Mouse (Mus musculus): Measurements from ENCODE around the gene Cyb561. TPM values are rescaled to one million over a fixed set of nuclear protein-coding genes. Genes with fewer than 3 reads are reported as not detected.

Cyb561 gene
- polyA plus RNA-seq, 1 experiment from 2014 or later: 31.6 TPM

DNA sequence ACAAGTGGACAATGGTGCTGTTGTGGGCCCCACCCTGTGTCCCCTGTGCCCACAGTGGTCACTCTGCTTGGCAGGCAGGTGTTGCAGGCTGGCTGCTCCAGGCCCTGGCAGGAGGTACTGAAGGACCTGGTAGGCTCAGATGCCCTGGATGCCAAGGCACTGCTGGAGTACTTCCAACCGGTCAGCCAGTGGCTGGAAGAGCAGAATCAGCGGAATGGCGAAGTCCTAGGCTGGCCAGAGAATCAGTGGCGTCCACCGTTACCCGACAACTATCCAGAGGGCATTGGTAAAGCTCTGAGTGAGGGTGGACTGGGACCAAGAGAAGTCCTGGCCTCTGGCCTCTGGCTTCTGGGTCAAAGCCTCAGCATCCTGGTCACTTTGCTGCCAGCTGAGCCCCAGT is 21.5 kb upstream of the Cyb561 start:
- no peak for TF ChIP-seq CTCF (IDR thresholded peaks at IDR 0.05)
- POLR2A ChIA-PET: no interaction called here
- in situ Hi-C loops (cut with MboI; ENCODE audit: low pct_unique_long_range_greater_than_20kb): no loop called here

DNA sequence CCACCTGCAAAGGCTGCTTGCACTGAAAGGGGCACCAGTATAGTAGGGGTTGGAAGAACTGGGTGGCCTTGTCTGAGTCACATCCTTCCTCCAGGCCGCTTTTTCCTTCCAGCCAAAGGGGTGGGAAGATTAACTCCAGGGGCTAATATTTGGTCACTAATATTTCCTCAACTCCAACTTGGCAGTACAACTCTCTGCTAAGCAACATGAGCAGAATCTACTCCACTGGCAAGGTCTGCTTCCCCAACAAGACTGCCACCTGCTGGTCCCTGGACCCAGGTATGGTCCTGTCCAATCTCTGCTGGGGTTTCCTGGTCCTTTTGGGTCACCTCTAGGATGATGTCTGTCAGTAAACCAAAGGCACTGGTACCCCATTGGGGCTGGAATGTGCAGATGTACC is 16.4 kb upstream of the Cyb561 start:
- DNase-seq (ENCODE audit: low read depth, low spot score): no peak
- in situ Hi-C loops (cut with MboI; ENCODE audit: low pct_unique_long_range_greater_than_20kb): loop anchor here (5.0 kb wide), 1 partner anchor 37 kb away; no protein-coding TSS in a partner anchor
- CTCF ChIA-PET: no interaction called here
- H3K27me3 ChIP-seq: peaks cover 33% of the 10 kb centered on the region
- POLR2A ChIA-PET: no interaction called here
- no peak for TF ChIP-seq CTCF (IDR thresholded peaks at IDR 0.05)
- ATAC-seq: no peak

More for the DNA sequence above, 21.5 kb upstream of the Cyb561 start:
- CTCF ChIA-PET: no interaction called here
- ATAC-seq (no peak), DNase-seq (ENCODE audit: low read depth, low spot score) (no peak)
- H3K27me3 ChIP-seq: peaks cover 14% of the 10 kb centered on the region

DNA sequence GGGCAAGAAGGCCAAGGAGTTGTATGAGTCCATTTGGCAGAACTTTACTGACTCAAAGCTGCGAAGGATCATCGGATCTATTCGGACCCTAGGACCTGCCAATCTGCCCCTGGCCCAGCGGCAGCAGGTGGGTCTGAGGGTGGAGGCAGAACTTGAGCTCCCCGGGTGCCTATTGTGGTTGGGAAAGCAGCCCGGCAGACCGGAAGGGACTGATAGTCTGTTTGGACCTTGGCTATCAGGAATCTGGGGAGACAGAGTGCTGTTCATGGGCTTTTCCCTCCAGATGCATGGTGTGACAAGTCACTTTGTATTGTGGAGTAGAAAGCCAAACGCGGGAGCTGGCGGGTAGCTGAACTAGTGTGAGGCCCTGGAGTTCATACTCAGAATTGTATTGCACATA is 15.8 kb upstream of the Cyb561 start:
- ChIA-PET CTCF (interaction anchor here (0.8 kb wide), 1 partner anchor 9 kb away, joined by 3 read pairs; no protein-coding TSS in a partner anchor), POLR2A (interaction anchor here (1.1 kb wide), 1 partner anchor 58 kb away, joined by 4 read pairs; no protein-coding TSS in a partner anchor)
- ATAC-seq: no peak

DNA sequence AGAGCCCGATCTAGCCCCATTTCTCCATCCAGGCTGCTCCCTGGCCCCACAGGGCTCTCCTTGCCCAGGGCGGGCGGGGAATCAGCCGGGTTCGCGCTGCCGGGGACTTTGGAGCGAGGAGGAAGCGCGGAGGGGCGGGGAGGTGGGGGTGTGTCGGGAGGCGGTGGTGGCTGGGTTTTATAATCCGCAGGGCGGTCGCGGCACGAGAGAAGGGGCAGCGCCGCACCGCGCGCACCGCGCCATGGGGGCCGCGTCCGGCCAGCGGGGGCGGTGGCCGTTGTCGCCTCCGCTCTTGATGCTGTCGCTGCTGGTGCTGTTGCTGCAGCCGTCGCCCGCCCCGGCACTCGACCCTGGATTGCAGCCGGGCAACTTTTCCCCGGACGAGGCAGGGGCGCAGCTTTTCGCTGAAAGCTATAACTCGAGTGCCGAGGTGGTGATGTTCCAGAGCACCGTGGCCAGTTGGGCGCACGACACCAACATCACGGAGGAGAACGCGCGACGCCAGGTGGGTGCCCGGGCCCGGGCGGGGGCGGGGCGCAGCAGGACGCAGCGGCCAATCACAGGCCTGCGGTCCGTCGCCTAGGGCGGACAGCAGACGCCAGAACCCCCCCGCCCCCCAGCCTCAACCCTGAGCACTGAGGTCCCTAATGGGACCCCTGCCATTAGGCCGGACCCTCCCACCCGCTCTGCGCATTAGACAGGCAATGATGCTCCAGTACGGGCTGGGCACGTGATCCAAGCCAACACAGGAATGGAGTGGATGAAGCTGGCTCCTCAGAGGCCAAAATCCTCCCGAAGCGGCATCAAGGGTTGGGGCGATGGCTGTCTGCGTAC is 14.8 kb upstream of the Cyb561 start, which contains the start of gene Ace:
Gene Ace (plus strand): TSS at position 205 of the 834 bp plus-strand sequence.
- DNase-seq (ENCODE audit: low read depth, low spot score) (no peak), ATAC-seq (no peak)
- in situ Hi-C loops (cut with MboI; ENCODE audit: low pct_unique_long_range_greater_than_20kb): loop anchor here (5.0 kb wide), 1 partner anchor 36 kb away; no protein-coding TSS in a partner anchor
- ChIA-PET CTCF (no interaction called here), POLR2A (interaction anchor here (0.6 to 1.1 kb wide), 2 partner anchors 59 to 725 kb away, joined by 3 to 4 read pairs; no protein-coding TSS in a partner anchor)
- TF ChIP-seq CTCF (IDR thresholded peaks at IDR 0.05): no peak
- peaks cover 28% of the 10 kb centered on the region for H3K27me3 ChIP-seq

More for the DNA sequence above, 15.8 kb upstream of the Cyb561 start:
- no peak for DNase-seq (ENCODE audit: low read depth, low spot score)
- in situ Hi-C loops (cut with MboI; ENCODE audit: low pct_unique_long_range_greater_than_20kb): loop anchor here (5.0 kb wide), 1 partner anchor 37 kb away; no protein-coding TSS in a partner anchor
- TF ChIP-seq CTCF (IDR thresholded peaks at IDR 0.05): no peak
- H3K27me3 ChIP-seq: peaks cover 30% of the 10 kb centered on the region

DNA sequence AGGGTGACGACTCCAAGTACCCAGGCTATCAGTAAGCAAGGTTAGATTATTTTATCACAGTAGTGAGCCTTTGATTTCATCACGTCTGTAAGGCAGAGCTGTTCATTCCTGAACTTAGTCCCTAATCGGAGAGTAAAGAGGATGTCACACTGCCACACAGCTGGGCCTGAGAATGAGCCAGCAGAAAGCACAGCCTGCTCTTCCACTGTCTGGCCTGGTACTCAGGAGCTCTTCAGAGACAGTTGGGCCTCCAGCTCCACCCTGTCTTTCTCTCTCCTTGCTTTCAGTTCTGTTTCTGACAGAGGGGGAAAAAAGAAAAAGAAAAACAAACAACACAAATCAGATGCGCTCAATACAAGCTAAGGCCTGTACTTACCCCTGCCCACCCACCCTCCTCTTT is 13.2 kb upstream of the Cyb561 start:
- ChIA-PET CTCF (no interaction called here), POLR2A (no interaction called here)
- TF ChIP-seq CTCF (IDR thresholded peaks at IDR 0.05): no peak
- in situ Hi-C loops (cut with MboI; ENCODE audit: low pct_unique_long_range_greater_than_20kb): loop anchor here (5.0 kb wide), 1 partner anchor 34 kb away; no protein-coding TSS in a partner anchor
- H3K27me3 ChIP-seq: peaks cover 19% of the 10 kb centered on the region
- DNase-seq (ENCODE audit: low read depth, low spot score) (no peak), ATAC-seq (no peak)

DNA sequence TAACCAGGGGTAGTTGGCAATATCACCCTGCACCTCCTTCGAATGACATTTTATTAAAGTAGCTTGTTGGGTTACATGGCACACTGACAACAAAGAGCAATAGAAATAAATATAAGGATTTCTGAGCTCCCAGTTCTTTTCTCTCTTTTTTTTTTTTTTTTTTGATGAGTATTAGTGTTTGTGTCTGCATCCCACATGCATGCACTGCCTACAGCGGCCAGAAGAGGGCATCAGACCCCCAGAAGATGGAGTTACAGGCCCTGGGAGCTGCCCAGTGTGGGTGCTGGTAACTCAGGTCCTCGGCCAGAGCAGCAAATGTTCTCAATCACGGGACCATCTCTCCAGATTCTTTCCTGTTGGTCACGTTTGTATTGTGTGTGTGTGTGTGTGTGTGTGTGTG is 11.6 kb upstream of the Cyb561 start:
- ChIA-PET CTCF (interaction anchor here (1.2 kb wide), 1 partner anchor 20 kb away, joined by 3 read pairs; no protein-coding TSS in a partner anchor), POLR2A (no interaction called here)
- no peak for TF ChIP-seq CTCF (IDR thresholded peaks at IDR 0.05)
- peaks cover 19% of the 10 kb centered on the region for H3K27me3 ChIP-seq
- DNase-seq (ENCODE audit: low read depth, low spot score) (no peak), ATAC-seq (no peak)
- in situ Hi-C loops (cut with MboI; ENCODE audit: low pct_unique_long_range_greater_than_20kb): loop anchor here (5.0 kb wide), 1 partner anchor 32 kb away; no protein-coding TSS in a partner anchor

DNA sequence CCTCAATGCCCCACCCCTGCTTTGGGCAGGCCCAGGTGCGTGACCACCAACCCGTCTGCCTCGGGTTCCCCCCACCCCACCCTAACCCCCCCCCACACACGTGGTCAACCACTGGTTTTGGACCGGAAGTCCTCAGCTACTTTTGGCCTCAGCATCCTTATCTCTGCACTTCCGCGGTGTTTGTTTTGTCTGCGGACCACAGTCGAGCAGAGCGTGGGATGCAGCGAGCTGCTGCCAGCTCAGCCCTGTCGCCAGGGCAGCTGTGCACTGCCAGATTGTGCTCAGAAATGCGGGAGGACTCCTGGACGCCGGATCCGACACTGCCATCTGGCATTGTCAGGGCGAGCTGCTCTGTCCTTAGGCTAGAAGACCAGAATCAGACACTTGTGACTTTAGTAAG is 6.2 kb upstream of the Cyb561 start:
- H3K27me3 ChIP-seq: no peaks in the 10 kb centered on the region
- in situ Hi-C loops (cut with MboI; ENCODE audit: low pct_unique_long_range_greater_than_20kb): no loop called here
- DNase-seq (ENCODE audit: low read depth, low spot score): no peak
- ATAC-seq: no peak
- ChIA-PET POLR2A (no interaction called here), CTCF (interaction anchor here (1.0 to 1.7 kb wide), 2 partner anchors 9 kb away, joined by 3 to 4 read pairs; no protein-coding TSS in a partner anchor)
- TF ChIP-seq CTCF (IDR thresholded peaks at IDR 0.05): no peak

DNA sequence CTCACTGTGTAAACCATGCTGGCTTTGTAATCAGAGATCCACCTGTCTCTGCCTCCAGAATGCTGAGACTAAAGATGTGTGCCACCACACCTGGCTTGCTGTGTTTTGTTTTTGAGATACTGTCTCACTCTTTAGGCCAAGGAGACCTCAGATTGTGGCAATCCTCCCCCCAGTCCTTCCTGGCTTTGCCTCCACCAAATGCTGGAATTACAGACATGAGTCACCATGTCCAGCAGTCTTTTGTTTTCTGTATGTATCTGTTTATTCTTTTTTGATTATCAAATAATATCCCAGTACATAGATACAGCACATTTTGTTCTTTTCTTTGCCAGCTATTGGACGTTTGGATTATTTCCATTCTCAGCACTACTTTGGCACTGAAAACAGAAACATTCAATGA is 5.4 kb upstream of the Cyb561 start:
- POLR2A ChIA-PET: no interaction called here
- CTCF ChIA-PET: no interaction called here
- in situ Hi-C loops (cut with MboI; ENCODE audit: low pct_unique_long_range_greater_than_20kb): no loop called here
- no peak for ATAC-seq
- TF ChIP-seq CTCF (IDR thresholded peaks at IDR 0.05): no peak
- no peak for DNase-seq (ENCODE audit: low read depth, low spot score)
- H3K27me3 ChIP-seq: no peaks in the 10 kb centered on the region

DNA sequence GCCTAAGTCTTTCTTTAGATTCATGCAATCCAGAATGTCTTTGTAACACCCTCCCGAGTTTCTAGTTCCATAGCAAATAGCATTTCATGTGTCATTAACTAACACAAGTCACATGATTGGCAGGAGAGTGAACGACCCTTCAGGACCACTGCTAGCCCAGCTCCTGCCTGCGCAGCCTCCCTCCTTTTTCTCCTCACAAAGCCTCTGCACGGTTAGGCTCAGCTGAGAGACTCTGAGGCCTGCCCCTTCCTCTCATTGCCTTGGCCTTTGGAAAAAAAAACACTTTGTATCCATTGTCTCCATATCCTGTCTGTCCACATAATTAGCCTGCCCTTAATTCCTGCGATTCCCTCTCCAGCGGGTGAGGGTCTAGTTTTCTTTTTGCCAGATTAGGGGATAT is 4.4 kb upstream of the Cyb561 start:
- ChIA-PET CTCF (no interaction called here), POLR2A (no interaction called here)
- DNase-seq (ENCODE audit: low read depth, low spot score) (no peak), ATAC-seq (no peak)
- in situ Hi-C loops (cut with MboI; ENCODE audit: low pct_unique_long_range_greater_than_20kb): no loop called here
- no peaks in the 10 kb centered on the region for H3K27me3 ChIP-seq
- no peak for TF ChIP-seq CTCF (IDR thresholded peaks at IDR 0.05)

DNA sequence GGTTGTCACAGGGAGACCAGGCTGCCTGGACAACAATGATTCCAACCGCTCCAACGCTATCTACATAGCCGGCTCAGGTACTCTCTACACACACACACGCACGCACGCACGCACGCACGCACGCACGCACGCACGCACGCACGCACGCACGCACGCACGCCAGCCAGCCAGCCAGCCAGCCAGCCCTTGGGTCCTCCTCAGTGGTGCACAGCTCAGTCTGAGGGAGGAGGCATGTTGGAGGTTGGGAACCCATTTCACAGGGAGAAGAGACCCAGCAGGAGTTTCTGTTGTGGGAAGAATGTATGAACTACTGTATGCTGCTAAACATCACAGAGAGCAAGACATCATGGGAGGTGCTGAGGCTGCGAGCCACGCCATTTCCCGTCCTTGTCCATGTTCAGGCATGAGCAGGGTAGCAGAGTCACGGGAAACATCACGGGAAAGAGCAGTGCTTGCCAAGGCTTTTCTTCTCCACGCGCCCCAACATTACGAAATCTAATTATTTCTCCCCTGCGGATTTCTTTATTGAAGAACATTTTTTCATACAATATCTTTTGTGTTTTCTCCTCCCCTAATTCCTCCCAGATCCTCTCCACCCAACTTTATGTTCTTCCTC is 2.8 kb upstream of the Cyb561 start:
- in situ Hi-C loops (cut with MboI; ENCODE audit: low pct_unique_long_range_greater_than_20kb): no loop called here
- no peak for TF ChIP-seq CTCF (IDR thresholded peaks at IDR 0.05)
- ChIA-PET CTCF (no interaction called here), POLR2A (no interaction called here)
- DNase-seq (ENCODE audit: low read depth, low spot score): no peak
- no peaks in the 10 kb centered on the region for H3K27me3 ChIP-seq
- no peak for ATAC-seq

DNA sequence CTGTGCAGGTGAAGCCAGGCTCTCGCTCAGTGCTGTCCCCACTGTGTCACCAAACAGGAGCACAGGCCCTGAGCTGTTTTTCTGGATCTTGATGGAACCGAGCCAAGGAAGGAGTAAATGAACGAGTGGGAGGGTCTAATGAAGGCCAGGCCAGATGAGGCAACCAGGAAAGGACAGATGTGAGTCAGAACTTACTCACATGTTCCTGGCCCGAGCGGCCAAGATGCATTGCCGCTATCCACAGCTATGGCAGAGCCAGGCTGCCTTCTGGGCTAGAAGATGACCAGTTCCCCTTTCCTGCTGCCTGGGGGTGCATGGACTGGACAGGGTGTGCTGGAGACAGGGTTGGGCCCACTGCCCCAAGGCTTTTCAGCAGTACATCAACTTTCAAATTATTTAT is 266 bp upstream of the Cyb561 start:
- TF ChIP-seq CTCF (IDR thresholded peaks at IDR 0.05): no peak
- in situ Hi-C loops (cut with MboI; ENCODE audit: low pct_unique_long_range_greater_than_20kb): no loop called here

More for the DNA sequence above, 266 bp upstream of the Cyb561 start:
- ATAC-seq: peak; percentile 68
- ChIA-PET POLR2A (no interaction called here), CTCF (interaction anchor here (1.0 to 1.1 kb wide), 2 partner anchors 9 to 26 kb away, joined by 3 read pairs; no protein-coding TSS in a partner anchor)
- peak; percentile 62 for DNase-seq (ENCODE audit: low read depth, low spot score)
- H3K27me3 ChIP-seq: no peaks in the 10 kb centered on the region

All from Patski (cell line).